Mouse (Mus musculus): Measurements from ENCODE around the gene Ndufb8.

- TF ChIP-seq CTCF (IDR thresholded peaks at IDR 0.05; ENCODE audit: low read depth) (no peak), EP300 (optimal IDR thresholded peaks at IDR 0.05) (no peak)
These were observed 39.5 kb downstream of the Ndufb8 start for GRCm38 (mm10) chr19:44515769-44516168.
